Comparison of ENCODE assay signal across 19 mouse cellular contexts in the genomic region with DNA sequence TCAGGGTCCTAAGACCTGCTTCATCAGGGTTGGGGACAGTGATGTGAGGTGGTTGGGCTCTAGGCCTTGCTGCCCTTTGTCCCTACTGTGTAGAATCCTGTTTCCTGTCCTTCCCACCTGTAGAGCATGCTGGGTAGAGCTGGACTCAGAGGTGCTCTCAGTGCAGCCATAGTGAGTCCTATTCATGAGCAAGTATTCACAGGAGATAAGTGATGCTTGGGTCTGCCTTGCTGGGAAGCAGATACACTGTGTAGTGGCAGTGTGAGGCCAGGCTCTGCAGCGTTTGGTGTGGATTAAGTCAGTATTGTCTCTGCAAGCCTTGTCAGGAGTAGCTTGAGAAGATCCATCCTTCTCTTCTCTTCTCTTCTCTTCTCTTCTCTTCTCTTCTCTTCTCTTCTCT. TPM values are rescaled to one million over a fixed set of nuclear protein-coding genes. Genes with fewer than 3 reads are reported as not detected.
A peak's percentile ranks its signal among the peaks of the same experiment; 100 is the strongest.
DNase-seq lines count a peak whose midpoint lies in the region; ATAC-seq and TF ChIP-seq lines count a peak whose summit lies in the region.
"Had no signal": no experiment of that assay in that cellular context is flagged by ENCODE, and none has a peak within 500 bp of the region (broad histone marks: within the 10 kb centered on the region; RNA-seq: fewer than 3 reads in every experiment).

No protein-coding gene starts in this region.

- TF ChIP-seq POLR2A in lung, adult 2 months (IDR thresholded peaks at IDR 0.05; ENCODE audit: borderline replicate concordance, extremely low read depth, low read depth, low read length), result no peak

- no peak for ATAC-seq in lung, embryonic 14.5 days (ENCODE audit: insufficient read depth)
- ATAC-seq in liver, embryonic 13.5 days (ENCODE audit: low read depth), result peak; percentile 70
- ATAC-seq in stomach, embryonic 15.5 days (ENCODE audit: insufficient read depth, low FRiP score, low read depth), result peak; percentile 44; the same call in 1 of the 2 replicates

- H3K27me3 ChIP-seq in lung, embryonic 14.5 days (ENCODE audit: insufficient read depth, low read length), result no peaks in the 10 kb centered on the region
- no peaks in the 10 kb centered on the region for H3K27me3 ChIP-seq in erythroblast, embryonic 14.5 days (ENCODE audit: control insufficient read depth)
- no peaks in the 10 kb centered on the region for H3K27me3 ChIP-seq in liver, embryonic 13.5 days
- no peaks in the 10 kb centered on the region for H3K27me3 ChIP-seq in stomach, embryonic 15.5 days (replicated peaks)
- H3K27me3 ChIP-seq: lung, embryonic 15.5 days had no signal

- no peak overlapping the region for H3K4me3 ChIP-seq in lung, embryonic 14.5 days (ENCODE audit: low read depth, low read length)
- H3K4me3 ChIP-seq in lung, adult 2 months (replicated peaks; ENCODE audit: extremely low read depth, low read depth, low read length), result no peak overlapping the region
- H3K4me3 ChIP-seq in erythroblast, embryonic 14.5 days (replicated peaks), result peak overlapping the region; percentile 54
- peak overlapping the region; percentile 28 for H3K4me3 ChIP-seq in liver, embryonic 13.5 days (replicated peaks)
- H3K4me3 ChIP-seq in stomach, embryonic 15.5 days (replicated peaks), result no peak overlapping the region
- H3K4me3 ChIP-seq: left cerebral cortex, adult 2 months; limb, embryonic 10.5 days; lung, embryonic 15.5 days had no signal

- H3K9me3 ChIP-seq in lung, embryonic 14.5 days (ENCODE audit: low read depth, low read length), result no peaks in the 10 kb centered on the region
- H3K9me3 ChIP-seq in erythroblast, embryonic 14.5 days (ENCODE audit: control insufficient read depth, low read length), result no peaks in the 10 kb centered on the region
- no peaks in the 10 kb centered on the region for H3K9me3 ChIP-seq in liver, embryonic 13.5 days (replicated peaks)
- no peaks in the 10 kb centered on the region for H3K9me3 ChIP-seq in stomach, embryonic 15.5 days
- H3K9me3 ChIP-seq: G1E; limb, embryonic 10.5 days; lung, embryonic 15.5 days had no signal

- DNase-seq in lung, embryonic 14.5 days, result no peak
- DNase-seq in lung, adult 2 months, result no peak
- DNase-seq in liver, embryonic 13.5 days, result peak; percentile 47
- no peak for DNase-seq in thymus, postnatal 0 days (ENCODE audit: low spot score)
- DNase-seq in testis, postnatal 14 days (ENCODE audit: low spot score), result no peak
- DNase-seq: cerebellum, adult 11 months; cerebellum, postnatal 25 days; gastrocnemius, postnatal 10 days; heart, postnatal 36 days; right cerebral cortex, adult 18-20 months; spleen, adult 18-20 months; thymus, postnatal 4 days had no signal

- H3K27ac ChIP-seq in lung, embryonic 14.5 days (ENCODE audit: low read depth), result peak overlapping the region; percentile 18; the same call in 1 of the 2 replicates
- H3K27ac ChIP-seq in liver, embryonic 13.5 days, result peak overlapping the region; percentile 98
- H3K27ac ChIP-seq in stomach, embryonic 15.5 days, result peak overlapping the region; percentile 77
- H3K27ac ChIP-seq: left cerebral cortex, adult 2 months; limb, embryonic 10.5 days; lung, embryonic 15.5 days; macrophage had no signal

- no peak for TF ChIP-seq CTCF in lung, embryonic 14.5 days (IDR thresholded peaks at IDR 0.05; ENCODE audit: low read depth)
- no peak for TF ChIP-seq CTCF in lung, adult 2 months (IDR thresholded peaks at IDR 0.05; ENCODE audit: insufficient read depth, low read length)

- H3K4me1 ChIP-seq in lung, embryonic 14.5 days (ENCODE audit: insufficient read depth), result no peaks in the 10 kb centered on the region
- no peaks in the 10 kb centered on the region; the same call in 1 of the 2 replicates for H3K4me1 ChIP-seq in lung, adult 2 months (ENCODE audit: control insufficient read depth, insufficient read depth, low read length)
- peaks cover 86% of the 10 kb centered on the region for H3K4me1 ChIP-seq in erythroblast, embryonic 14.5 days (ENCODE audit: control insufficient read depth)
- peaks cover 85% of the 10 kb centered on the region for H3K4me1 ChIP-seq in liver, embryonic 13.5 days (replicated peaks)
- no peaks in the 10 kb centered on the region for H3K4me1 ChIP-seq in stomach, embryonic 15.5 days
- H3K4me1 ChIP-seq: limb, embryonic 10.5 days; lung, embryonic 15.5 days had no signal

- H3K4me2 ChIP-seq in lung, embryonic 14.5 days, result no peak overlapping the region
- H3K4me2 ChIP-seq in liver, embryonic 13.5 days, result peak overlapping the region; percentile 63
- H3K4me2 ChIP-seq in stomach, embryonic 15.5 days, result no peak overlapping the region
- H3K4me2 ChIP-seq: lung, embryonic 15.5 days had no signal

- peaks cover 24% of the 10 kb centered on the region for H3K36me3 ChIP-seq in lung, embryonic 14.5 days (ENCODE audit: insufficient read depth)
- peaks cover 83% of the 10 kb centered on the region for H3K36me3 ChIP-seq in erythroblast, embryonic 14.5 days (ENCODE audit: control insufficient read depth)
- peaks cover 37% of the 10 kb centered on the region for H3K36me3 ChIP-seq in liver, embryonic 13.5 days
- peaks cover 22% of the 10 kb centered on the region for H3K36me3 ChIP-seq in stomach, embryonic 15.5 days
- H3K36me3 ChIP-seq: G1E had no signal

- no peak overlapping the region for H3K9ac ChIP-seq in lung, embryonic 14.5 days
- peak overlapping the region; percentile 72 for H3K9ac ChIP-seq in liver, embryonic 13.5 days
- H3K9ac ChIP-seq in stomach, embryonic 15.5 days, result no peak overlapping the region
- H3K9ac ChIP-seq: lung, embryonic 15.5 days had no signal

- WGBS in lung, embryonic 14.5 days, result 81% methylated on average over 1 of the region's 1 CpGs
- WGBS in lung, adult 2 months, result 89% methylated on average over 1 of the region's 1 CpGs
- WGBS in liver, embryonic 13.5 days (ENCODE audit: insufficient replicate concordance), result 33% methylated on average over 1 of the region's 1 CpGs
- 63% methylated on average over 1 of the region's 1 CpGs for WGBS in stomach, embryonic 15.5 days

RNA-seq across cellular contexts. Expression of a gene that starts 23.9 kb away (rescaled TPM):
- polyA plus RNA-seq in lung, embryonic 14.5 days (2014; fragmentation: Nextera tagmentation; extraction: Ambion mirVana), result 63.1 and 67.6 TPM in 2 replicates
- polyA plus RNA-seq in lung, adult 2 months (2012; rRNA removed), result 46.3 and 58.1 TPM in 2 replicates
- 8.6 and 9.2 TPM in 2 replicates for polyA plus RNA-seq in erythroblast, embryonic 14.5 days (2012)
- 65.4 and 73.2 TPM in 2 replicates for polyA plus RNA-seq in liver, embryonic 13.5 days (2015; fragmentation: Nextera tagmentation; extraction: Ambion mirVana)
- 78.4 TPM in 2 replicates for polyA plus RNA-seq in stomach, embryonic 15.5 days (2015; fragmentation: Nextera tagmentation; extraction: Ambion mirVana)
- polyA plus RNA-seq in thymus, postnatal 0 days (2015; fragmentation: Nextera tagmentation; extraction: Ambion mirVana), result 39.4 and 40.1 TPM in 2 replicates

RNA-seq across cellular contexts. Expression of a gene that starts 46.2 kb away (rescaled TPM):
- 33.0 and 35.9 TPM in 2 replicates for polyA plus RNA-seq in lung, embryonic 14.5 days (2014; fragmentation: Nextera tagmentation; extraction: Ambion mirVana)
- polyA plus RNA-seq in lung, adult 2 months (2012; rRNA removed), result 19.6 and 20.4 TPM in 2 replicates
- 1.7 and 2.6 TPM in 2 replicates for polyA plus RNA-seq in erythroblast, embryonic 14.5 days (2012)
- polyA plus RNA-seq in liver, embryonic 13.5 days (2015; fragmentation: Nextera tagmentation; extraction: Ambion mirVana), result 28.0 and 31.3 TPM in 2 replicates
- 50.7 and 58.0 TPM in 2 replicates for polyA plus RNA-seq in stomach, embryonic 15.5 days (2015; fragmentation: Nextera tagmentation; extraction: Ambion mirVana)
- 20.3 and 25.4 TPM in 2 replicates for polyA plus RNA-seq in thymus, postnatal 0 days (2015; fragmentation: Nextera tagmentation; extraction: Ambion mirVana)

Comparison
In these comparisons a context has a peak if more than half of its experiments do, and no peak if none do; other contexts are left out.
1. H3K27ac ChIP-seq: peak in every context shown above with its lines; median percentile 98 in liver, embryonic 13.5 days; 77 in stomach, embryonic 15.5 days; 18 in lung, embryonic 14.5 days.
2. H3K4me3 ChIP-seq: peak in erythroblast, embryonic 14.5 days (single experiment) and liver, embryonic 13.5 days (single experiment); none in lung, embryonic 14.5 days (single experiment), lung, adult 2 months (single experiment) and stomach, embryonic 15.5 days (single experiment).